In genomic region chr4:8954356-8954914, GRCm38 (mm10) we compare ENCODE assay signal across 8 mouse cellular contexts.
DNase-seq lines count a peak whose midpoint lies in the region; ATAC-seq lines count a peak whose summit lies in the region.

No protein-coding gene starts in this region.

- H3K4me3 ChIP-seq in neural tube, embryonic 11.5 days (ENCODE audit: low read depth, low read length): no peak overlapping the region
- H3K4me3 ChIP-seq in embryonic facial prominence, embryonic 15.5 days (replicated peaks): no peak overlapping the region
- peak overlapping the region; percentile 27 for H3K4me3 ChIP-seq in heart, embryonic 15.5 days
- peak overlapping the region; percentile 22; the same call in 1 of the 2 replicates for H3K4me3 ChIP-seq in stomach, embryonic 16.5 days (replicated peaks; ENCODE audit: low read length)

- ATAC-seq in neural tube, embryonic 11.5 days (ENCODE audit: insufficient read depth, low FRiP score, low TSS enrichment): peak; percentile 13; the same call in 1 of the 2 replicates
- ATAC-seq in embryonic facial prominence, embryonic 15.5 days (ENCODE audit: insufficient number of reproducible peaks, low FRiP score, low TSS enrichment, low read depth): peak; percentile 69
- peak; percentile 89 for ATAC-seq in heart, embryonic 15.5 days (replicated peaks; ENCODE audit: insufficient number of reproducible peaks, insufficient read depth, low FRiP score, low read depth)
- peak; percentile 88 for ATAC-seq in stomach, embryonic 16.5 days (ENCODE audit: insufficient read depth, low FRiP score)

- no peaks in the 10 kb centered on the region for H3K36me3 ChIP-seq in neural tube, embryonic 11.5 days (ENCODE audit: control insufficient read depth, insufficient read depth, low read length)
- no peaks in the 10 kb centered on the region for H3K36me3 ChIP-seq in embryonic facial prominence, embryonic 15.5 days
- H3K36me3 ChIP-seq in heart, embryonic 15.5 days: no peaks in the 10 kb centered on the region
- H3K36me3 ChIP-seq in stomach, embryonic 16.5 days (ENCODE audit: control insufficient read depth, insufficient read depth, low read length): no peaks in the 10 kb centered on the region

- WGBS in neural tube, embryonic 11.5 days: 19% methylated on average over 10 of the region's 10 CpGs
- 14% methylated on average over 10 of the region's 10 CpGs for WGBS in embryonic facial prominence, embryonic 15.5 days
- WGBS in heart, embryonic 15.5 days: 7% methylated on average over 10 of the region's 10 CpGs
- WGBS in stomach, embryonic 16.5 days: 6% methylated on average over 10 of the region's 10 CpGs

- H3K27ac ChIP-seq in neural tube, embryonic 11.5 days (ENCODE audit: low read depth, low read length): no peak overlapping the region
- H3K27ac ChIP-seq in embryonic facial prominence, embryonic 15.5 days (replicated peaks): no peak overlapping the region
- H3K27ac ChIP-seq in heart, embryonic 15.5 days: peak overlapping the region; percentile 95
- H3K27ac ChIP-seq in stomach, embryonic 16.5 days (ENCODE audit: low read length): peak overlapping the region; percentile 86

- DNase-seq in neural tube, embryonic 11.5 days (ENCODE audit: low spot score): no peak
- no peak for DNase-seq in neural tube, embryonic 10.5 days (ENCODE audit: extremely low spot score, low spot score)
- DNase-seq in kidney, postnatal 10 days: peak; percentile 50
- DNase-seq in lung, postnatal 36 days: peak; percentile 58
- no peak for DNase-seq in right cerebral cortex, postnatal 25 days

- no peaks in the 10 kb centered on the region for H3K27me3 ChIP-seq in neural tube, embryonic 11.5 days (ENCODE audit: control insufficient read depth, insufficient read depth, low read length)
- H3K27me3 ChIP-seq in embryonic facial prominence, embryonic 15.5 days: no peaks in the 10 kb centered on the region
- no peaks in the 10 kb centered on the region for H3K27me3 ChIP-seq in heart, embryonic 15.5 days
- H3K27me3 ChIP-seq in stomach, embryonic 16.5 days (ENCODE audit: control insufficient read depth, insufficient read depth, low read length): no peaks in the 10 kb centered on the region

- no peak overlapping the region for H3K4me2 ChIP-seq in neural tube, embryonic 11.5 days (ENCODE audit: low read depth)
- peak overlapping the region; percentile 24; the same call in 1 of the 2 replicates for H3K4me2 ChIP-seq in embryonic facial prominence, embryonic 15.5 days (replicated peaks)
- H3K4me2 ChIP-seq in heart, embryonic 15.5 days: peak overlapping the region; percentile 57
- peak overlapping the region; percentile 45 for H3K4me2 ChIP-seq in stomach, embryonic 16.5 days (ENCODE audit: low read depth, low read length)

- no peaks in the 10 kb centered on the region for H3K9me3 ChIP-seq in neural tube, embryonic 11.5 days (ENCODE audit: control insufficient read depth, low read length)
- no peaks in the 10 kb centered on the region for H3K9me3 ChIP-seq in embryonic facial prominence, embryonic 15.5 days (replicated peaks)
- H3K9me3 ChIP-seq in heart, embryonic 15.5 days (replicated peaks): no peaks in the 10 kb centered on the region
- H3K9me3 ChIP-seq in stomach, embryonic 16.5 days (replicated peaks; ENCODE audit: control insufficient read depth, low read length): no peaks in the 10 kb centered on the region

- H3K4me1 ChIP-seq in neural tube, embryonic 11.5 days (ENCODE audit: control insufficient read depth, insufficient read depth, low read length): peaks cover 29% of the 10 kb centered on the region
- peaks cover 23% of the 10 kb centered on the region for H3K4me1 ChIP-seq in embryonic facial prominence, embryonic 15.5 days
- peaks cover 30% of the 10 kb centered on the region for H3K4me1 ChIP-seq in heart, embryonic 15.5 days (replicated peaks)
- H3K4me1 ChIP-seq in stomach, embryonic 16.5 days (ENCODE audit: control insufficient read depth, insufficient read depth, low read length): peaks cover 32% of the 10 kb centered on the region

- no peak overlapping the region for H3K9ac ChIP-seq in neural tube, embryonic 11.5 days (ENCODE audit: low read length)
- H3K9ac ChIP-seq in embryonic facial prominence, embryonic 15.5 days: no peak overlapping the region
- peak overlapping the region; percentile 41 for H3K9ac ChIP-seq in heart, embryonic 15.5 days
- H3K9ac ChIP-seq in stomach, embryonic 16.5 days (ENCODE audit: low read length): 0 out of 2 replicates have a peak overlapping the region, but pooled peaks have one; percentile 19

Comparison
In these comparisons a context has a peak if more than half of its experiments do, and no peak if none do; other contexts are left out.
1. ATAC-seq: peak in every context shown above with its lines; median percentile 89 in heart, embryonic 15.5 days; 88 in stomach, embryonic 16.5 days; 69 in embryonic facial prominence, embryonic 15.5 days; 13 in neural tube, embryonic 11.5 days.
2. DNase-seq: peak in kidney, postnatal 10 days (single experiment) and lung, postnatal 36 days (single experiment); none in neural tube, embryonic 11.5 days (single experiment), neural tube, embryonic 10.5 days (single experiment) and right cerebral cortex, postnatal 25 days (single experiment).
3. H3K27ac ChIP-seq: peak in heart, embryonic 15.5 days (single experiment) and stomach, embryonic 16.5 days (single experiment); none in neural tube, embryonic 11.5 days (single experiment) and embryonic facial prominence, embryonic 15.5 days (single experiment).
4. H3K4me3 ChIP-seq: peak in heart, embryonic 15.5 days (single experiment) and stomach, embryonic 16.5 days (single experiment); none in neural tube, embryonic 11.5 days (single experiment) and embryonic facial prominence, embryonic 15.5 days (single experiment).
5. H3K9ac ChIP-seq: peak in heart, embryonic 15.5 days (single experiment) and stomach, embryonic 16.5 days (single experiment); none in neural tube, embryonic 11.5 days (single experiment) and embryonic facial prominence, embryonic 15.5 days (single experiment).